Mouse (Mus musculus): Measurements from ENCODE around the gene Cd300ld3. TPM values are rescaled to one million over a fixed set of nuclear protein-coding genes. Genes with fewer than 3 reads are reported as not detected.

The Cd300ld3 gene
- polyA plus RNA-seq (2015; fragmentation: Nextera tagmentation; extraction: Ambion mirVana) = not detected in 2 replicates

GRCm38 (mm10) chr11:115048259-115048658 is at the start of gene Cd300ld3:
Cd300ld3 (minus strand) TSS chr11:115048409.
- WGBS = 69% methylated on average over 2 of the region's 2 CpGs
- Histone ChIP-seq H3K27ac (no peak within 1 kb of the TSS), H3K4me2 (ENCODE audit: low read length) (no peak within 1 kb of the TSS), H3K9ac (ENCODE audit: low read depth, low read length) (no peak within 1 kb of the TSS), H3K4me1 (replicated peaks; ENCODE audit: insufficient read depth, low read length) (no peaks in the 10 kb centered on the region), H3K36me3 (ENCODE audit: insufficient read depth, low read length) (no peaks in the 10 kb centered on the region), H3K27me3 (ENCODE audit: insufficient read depth, low read length) (no peaks in the 10 kb centered on the region), H3K4me3 (replicated peaks; ENCODE audit: low read depth, low read length) (no peak within 1 kb of the TSS), H3K9me3 (replicated peaks; ENCODE audit: low read length) (no peaks in the 10 kb centered on the region)
- ATAC-seq (replicated peaks; ENCODE audit: low FRiP score, low read depth) = no peak
- no peak for DNase-seq (ENCODE audit: low spot score)
- TF ChIP-seq CTCF (IDR thresholded peaks at IDR 0.05; ENCODE audit: low read depth) = no peak

- no peaks in the 10 kb centered on the region for H3K36me3 ChIP-seq (ENCODE audit: insufficient read depth, low read length)
- H3K4me3 ChIP-seq (replicated peaks; ENCODE audit: low read depth, low read length) = no peak overlapping the region
- TF ChIP-seq CTCF (IDR thresholded peaks at IDR 0.05; ENCODE audit: low read depth) = no peak
- no peak overlapping the region for H3K27ac ChIP-seq
- 0 out of 2 replicates have a peak, but pooled peaks cover 6% of the 10 kb centered on the region for H3K27me3 ChIP-seq (ENCODE audit: insufficient read depth, low read length)
- DNase-seq (ENCODE audit: low spot score) = no peak
- H3K9ac ChIP-seq (ENCODE audit: low read depth, low read length) = no peak overlapping the region
- H3K4me1 ChIP-seq (replicated peaks; ENCODE audit: insufficient read depth, low read length) = no peaks in the 10 kb centered on the region
- no peaks in the 10 kb centered on the region for H3K9me3 ChIP-seq (replicated peaks; ENCODE audit: low read length)
- no peak for ATAC-seq (replicated peaks; ENCODE audit: low FRiP score, low read depth)
- 28% methylated on average over 4 of the region's 4 CpGs for whole genome bisulfite sequencing
- no peak overlapping the region for H3K4me2 ChIP-seq (ENCODE audit: low read length)
Measured at GRCm38 (mm10) chr11:115092140-115092539, 43.9 kb upstream of the Cd300ld3 start.

GRCm38 (mm10) chr11:115091362-115091901 is 43.2 kb upstream of the Cd300ld3 start, which contains the start of gene Rab37:
Rab37 (plus strand) TSS chr11:115091431.
- Histone ChIP-seq H3K4me2 (ENCODE audit: low read length) (0 out of 2 replicates have a peak within 1 kb of the TSS, but pooled peaks have one; percentile 13), H3K36me3 (ENCODE audit: insufficient read depth, low read length) (no peaks in the 10 kb centered on the region), H3K27me3 (ENCODE audit: insufficient read depth, low read length) (0 out of 2 replicates have a peak, but pooled peaks cover 6% of the 10 kb centered on the region), H3K9me3 (replicated peaks; ENCODE audit: low read length) (no peaks in the 10 kb centered on the region), H3K4me3 (replicated peaks; ENCODE audit: low read depth, low read length) (no peak within 1 kb of the TSS), H3K27ac (no peak within 1 kb of the TSS), H3K4me1 (replicated peaks; ENCODE audit: insufficient read depth, low read length) (no peaks in the 10 kb centered on the region), H3K9ac (ENCODE audit: low read depth, low read length) (no peak within 1 kb of the TSS)
- TF ChIP-seq CTCF (IDR thresholded peaks at IDR 0.05; ENCODE audit: low read depth) = no peak
- DNase-seq (ENCODE audit: low spot score) (peak; percentile 52), ATAC-seq (replicated peaks; ENCODE audit: low FRiP score, low read depth) (no peak)
- 3% methylated on average over 36 of the region's 36 CpGs for WGBS

- 0 out of 2 replicates have a peak, but pooled peaks cover 6% of the 10 kb centered on the region for H3K27me3 ChIP-seq (ENCODE audit: insufficient read depth, low read length)
- H3K9ac ChIP-seq (ENCODE audit: low read depth, low read length) = no peak overlapping the region
- H3K9me3 ChIP-seq (replicated peaks; ENCODE audit: low read length) = no peaks in the 10 kb centered on the region
- H3K27ac ChIP-seq = no peak overlapping the region
- H3K36me3 ChIP-seq (ENCODE audit: insufficient read depth, low read length) = no peaks in the 10 kb centered on the region
- H3K4me1 ChIP-seq (replicated peaks; ENCODE audit: insufficient read depth, low read length) = no peaks in the 10 kb centered on the region
- no peak overlapping the region for H3K4me3 ChIP-seq (replicated peaks; ENCODE audit: low read depth, low read length)
- no peak for DNase-seq (ENCODE audit: low spot score)
- WGBS = 68% methylated on average over 6 of the region's 6 CpGs
- peak; percentile 57 for TF ChIP-seq CTCF (IDR thresholded peaks at IDR 0.05; ENCODE audit: low read depth)
- no peak for ATAC-seq (replicated peaks; ENCODE audit: low FRiP score, low read depth)
- H3K4me2 ChIP-seq (ENCODE audit: low read length) = no peak overlapping the region
Measured at GRCm38 (mm10) chr11:115089853-115090252, 41.6 kb upstream of the Cd300ld3 start.

DNA sequence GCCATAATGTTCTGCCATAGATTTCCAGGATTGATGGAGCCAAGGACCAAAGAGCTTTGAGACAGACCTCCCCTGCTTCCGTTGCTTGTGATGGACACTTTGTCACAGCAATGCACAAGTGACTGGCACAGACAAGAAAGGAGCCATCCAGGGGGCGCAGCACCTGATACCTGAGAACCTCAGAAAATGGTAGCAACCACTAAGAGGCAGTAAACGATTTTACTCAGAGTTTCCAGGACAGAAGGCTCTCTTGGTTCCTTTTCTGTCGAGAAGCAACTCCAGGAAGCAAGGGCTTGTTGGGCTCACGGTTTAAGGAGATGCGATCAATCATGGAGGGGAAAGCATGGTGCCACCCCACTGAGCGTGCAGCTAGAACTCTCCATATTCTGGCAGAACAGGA is 38.0 kb upstream of the Cd300ld3 start:
- no peak overlapping the region for H3K4me2 ChIP-seq (ENCODE audit: low read length)
- ATAC-seq (replicated peaks; ENCODE audit: low FRiP score, low read depth) (no peak), DNase-seq (ENCODE audit: low spot score) (no peak)
- no peak overlapping the region for H3K9ac ChIP-seq (ENCODE audit: low read depth, low read length)
- no peaks in the 10 kb centered on the region for H3K36me3 ChIP-seq (ENCODE audit: insufficient read depth, low read length)
- WGBS = 43% methylated on average over 7 of the region's 7 CpGs
- no peaks in the 10 kb centered on the region for H3K27me3 ChIP-seq (ENCODE audit: insufficient read depth, low read length)
- H3K4me3 ChIP-seq (replicated peaks; ENCODE audit: low read depth, low read length) = no peak overlapping the region
- H3K4me1 ChIP-seq (replicated peaks; ENCODE audit: insufficient read depth, low read length) = no peaks in the 10 kb centered on the region
- no peaks in the 10 kb centered on the region for H3K9me3 ChIP-seq (replicated peaks; ENCODE audit: low read length)
- TF ChIP-seq CTCF (IDR thresholded peaks at IDR 0.05; ENCODE audit: low read depth) = no peak
- H3K27ac ChIP-seq = no peak overlapping the region

GRCm38 (mm10) chr11:115085064-115085463 is 36.9 kb upstream of the Cd300ld3 start:
- Histone ChIP-seq H3K27ac (no peak overlapping the region), H3K36me3 (ENCODE audit: insufficient read depth, low read length) (no peaks in the 10 kb centered on the region), H3K4me1 (replicated peaks; ENCODE audit: insufficient read depth, low read length) (no peaks in the 10 kb centered on the region), H3K9me3 (replicated peaks; ENCODE audit: low read length) (no peaks in the 10 kb centered on the region), H3K9ac (ENCODE audit: low read depth, low read length) (no peak overlapping the region), H3K4me2 (ENCODE audit: low read length) (no peak overlapping the region), H3K27me3 (ENCODE audit: insufficient read depth, low read length) (no peaks in the 10 kb centered on the region), H3K4me3 (replicated peaks; ENCODE audit: low read depth, low read length) (no peak overlapping the region)
- 66% methylated on average over 8 of the region's 8 CpGs for WGBS
- no peak for DNase-seq (ENCODE audit: low spot score)
- no peak for ATAC-seq (replicated peaks; ENCODE audit: low FRiP score, low read depth)
- no peak for TF ChIP-seq CTCF (IDR thresholded peaks at IDR 0.05; ENCODE audit: low read depth)

GRCm38 (mm10) chr11:115084595-115084994 is 36.4 kb upstream of the Cd300ld3 start:
- Histone ChIP-seq H3K4me1 (replicated peaks; ENCODE audit: insufficient read depth, low read length) (no peaks in the 10 kb centered on the region), H3K4me2 (ENCODE audit: low read length) (no peak overlapping the region), H3K9me3 (replicated peaks; ENCODE audit: low read length) (no peaks in the 10 kb centered on the region), H3K36me3 (ENCODE audit: insufficient read depth, low read length) (no peaks in the 10 kb centered on the region), H3K9ac (ENCODE audit: low read depth, low read length) (no peak overlapping the region), H3K4me3 (replicated peaks; ENCODE audit: low read depth, low read length) (no peak overlapping the region), H3K27me3 (ENCODE audit: insufficient read depth, low read length) (no peaks in the 10 kb centered on the region), H3K27ac (no peak overlapping the region)
- 58% methylated on average over 12 of the region's 12 CpGs for WGBS
- no peak for TF ChIP-seq CTCF (IDR thresholded peaks at IDR 0.05; ENCODE audit: low read depth)
- no peak for ATAC-seq (replicated peaks; ENCODE audit: low FRiP score, low read depth)
- DNase-seq (ENCODE audit: low spot score) = no peak

Data from kidney, postnatal 0 days (tissue).